Mouse (Mus musculus) brain, embryonic 14.5 days (tissue): ENCODE results near the gene Gng12.

Source experiments
- CTCF ChIP-seq: fragments of 200-500 bp; IDR thresholded peaks from 2 replicates; pipeline ENCODE4 v1.5.1; 2012; ENCODE audit warnings: inconsistent platforms, mild to moderate bottlenecking, moderate library complexity, borderline replicate concordance; ENCODE audit not compliant: insufficient read depth, insufficient read length; ENCODE audit errors: extremely low read depth
- POLR2A ChIP-seq: fragments of 200-500 bp; IDR thresholded peaks from 2 replicates; pipeline ENCODE4 v1.6.1; 2012; ENCODE audit warnings: mild to moderate bottlenecking, inconsistent platforms, borderline replicate concordance; ENCODE audit not compliant: poor library complexity, insufficient read depth, insufficient read length, severe bottlenecking; ENCODE audit errors: extremely low read depth

- TF ChIP-seq CTCF (no peak), POLR2A (no peak)
Measured at GRCm38 (mm10) chr6:67056889-67057564, 160.8 kb downstream of the Gng12 start.
